Mouse (Mus musculus): ENCODE results near the gene Id1. TPM values are rescaled to one million over a fixed set of nuclear protein-coding genes. Genes with fewer than 3 reads are reported as not detected.

The Id1 gene
- polyA plus RNA-seq, 1 experiment from 2014 or later = 109 TPM

DNA sequence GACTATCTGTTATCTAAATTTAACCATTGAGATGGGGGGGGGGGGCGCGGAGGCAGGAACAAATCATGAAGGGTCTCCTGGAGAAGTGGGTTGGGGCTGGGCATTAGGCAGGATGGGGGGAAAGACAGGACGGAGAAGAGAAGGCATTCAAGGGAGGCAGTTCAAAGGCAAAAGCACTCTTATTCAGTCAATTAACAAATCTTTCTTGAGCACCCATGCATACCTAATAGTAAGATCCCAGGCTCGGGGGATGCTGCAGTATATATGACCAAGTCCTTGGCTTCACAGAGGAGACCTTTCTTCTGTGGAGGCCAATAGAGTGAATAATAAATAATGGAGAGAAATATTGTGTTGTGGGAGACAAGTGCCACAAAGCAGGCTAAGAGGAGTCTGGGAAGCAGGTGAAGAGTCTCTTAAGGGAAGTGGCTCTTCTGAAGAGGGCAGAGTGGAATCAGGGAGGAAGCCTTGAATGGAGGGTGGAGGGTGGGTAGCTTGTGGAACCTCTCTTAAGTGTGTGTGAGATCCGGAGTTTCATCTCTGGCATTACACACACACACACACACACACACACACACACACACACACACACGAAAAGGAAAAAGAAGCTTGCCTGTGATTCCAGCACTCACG is 29.1 kb downstream of the Id1 start:
- Histone ChIP-seq H3K27ac (ENCODE audit: low read depth) (no peak overlapping the region), H3K9ac (ENCODE audit: low read length) (no peak overlapping the region), H3K4me2 (ENCODE audit: low read length) (peak overlapping the region; percentile 38), H3K4me3 (ENCODE audit: low read depth, low read length) (no peak overlapping the region), H3K4me1 (replicated peaks; ENCODE audit: control insufficient read depth, insufficient read depth, low read length) (peaks cover 21% of the 10 kb centered on the region), H3K9me3 (ENCODE audit: control insufficient read depth, low read length) (no peaks in the 10 kb centered on the region), H3K36me3 (ENCODE audit: control insufficient read depth, insufficient read depth, low read length) (no peaks in the 10 kb centered on the region), H3K27me3 (replicated peaks; ENCODE audit: control insufficient read depth, insufficient read depth, low read length) (no peaks in the 10 kb centered on the region)
- no peak for ATAC-seq (replicated peaks; ENCODE audit: low FRiP score, low TSS enrichment, low read depth)
- 37% methylated on average over 7 of the region's 7 CpGs for WGBS
- DNase-seq (ENCODE audit: low spot score) = no peak

DNA sequence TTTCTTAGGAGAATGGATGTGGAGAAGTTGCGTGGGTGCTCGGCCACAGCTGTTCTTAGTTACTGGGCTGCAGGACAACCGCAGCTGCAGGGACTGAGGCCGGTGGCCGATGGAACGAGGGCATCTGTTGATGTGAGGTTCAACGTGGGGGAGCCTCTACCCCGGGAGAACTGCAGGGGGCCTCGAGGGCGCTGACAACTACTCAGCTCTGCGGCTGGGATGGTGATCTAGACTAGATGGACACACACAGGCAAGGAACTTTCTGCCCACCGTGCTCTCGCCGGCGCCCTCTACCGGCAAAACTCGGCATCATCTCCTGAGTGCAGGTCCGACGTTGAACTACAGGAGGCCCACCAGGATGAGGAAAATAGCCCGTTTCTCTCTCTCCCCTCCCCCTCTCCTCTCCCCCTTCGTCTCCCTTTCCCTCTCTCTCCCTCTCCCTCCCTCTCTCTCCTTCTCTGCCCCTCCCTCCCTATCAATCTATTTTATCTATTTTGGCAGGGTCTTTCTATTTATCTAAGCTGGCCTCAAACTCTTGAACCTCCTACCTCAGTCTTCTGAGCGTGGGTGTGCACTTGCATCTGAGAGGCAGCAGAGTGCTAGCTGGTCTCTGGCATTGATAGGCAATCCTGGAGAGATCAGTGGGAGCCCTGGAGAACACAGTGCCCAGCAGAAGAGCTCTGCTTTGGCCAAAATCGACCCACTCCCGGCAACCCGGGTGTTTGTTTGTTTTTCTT is 30.5 kb downstream of the Id1 start:
- no peaks in the 10 kb centered on the region for H3K9me3 ChIP-seq (ENCODE audit: control insufficient read depth, low read length)
- no peak overlapping the region for H3K27ac ChIP-seq (ENCODE audit: low read depth)
- peak; percentile 51 for ATAC-seq (replicated peaks; ENCODE audit: low FRiP score, low TSS enrichment, low read depth)
- H3K4me2 ChIP-seq (ENCODE audit: low read length) = peak overlapping the region; percentile 25; the same call in 1 of the 2 replicates
- H3K36me3 ChIP-seq (ENCODE audit: control insufficient read depth, insufficient read depth, low read length) = no peaks in the 10 kb centered on the region
- peaks cover 21% of the 10 kb centered on the region for H3K4me1 ChIP-seq (replicated peaks; ENCODE audit: control insufficient read depth, insufficient read depth, low read length)
- H3K27me3 ChIP-seq (replicated peaks; ENCODE audit: control insufficient read depth, insufficient read depth, low read length) = no peaks in the 10 kb centered on the region
- no peak overlapping the region for H3K4me3 ChIP-seq (ENCODE audit: low read depth, low read length)
- no peak overlapping the region for H3K9ac ChIP-seq (ENCODE audit: low read length)
- WGBS = 18% methylated on average over 23 of the region's 25 CpGs
- peak; percentile 98 for DNase-seq (ENCODE audit: low spot score)

GRCm38 (mm10) chr2:152767618-152768271 is 31.7 kb downstream of the Id1 start:
- Histone ChIP-seq H3K4me3 (ENCODE audit: low read depth, low read length) (no peak overlapping the region), H3K9me3 (ENCODE audit: control insufficient read depth, low read length) (no peaks in the 10 kb centered on the region), H3K4me1 (replicated peaks; ENCODE audit: control insufficient read depth, insufficient read depth, low read length) (peaks cover 21% of the 10 kb centered on the region), H3K27ac (ENCODE audit: low read depth) (no peak overlapping the region), H3K4me2 (ENCODE audit: low read length) (no peak overlapping the region), H3K27me3 (replicated peaks; ENCODE audit: control insufficient read depth, insufficient read depth, low read length) (no peaks in the 10 kb centered on the region), H3K36me3 (ENCODE audit: control insufficient read depth, insufficient read depth, low read length) (no peaks in the 10 kb centered on the region), H3K9ac (ENCODE audit: low read length) (no peak overlapping the region)
- WGBS = 49% methylated on average over 12 of the region's 12 CpGs
- peak; percentile 68 for DNase-seq (ENCODE audit: low spot score)
- ATAC-seq (replicated peaks; ENCODE audit: low FRiP score, low TSS enrichment, low read depth) = 0 out of 2 replicates have a peak, but pooled peaks have one; percentile 37

DNA sequence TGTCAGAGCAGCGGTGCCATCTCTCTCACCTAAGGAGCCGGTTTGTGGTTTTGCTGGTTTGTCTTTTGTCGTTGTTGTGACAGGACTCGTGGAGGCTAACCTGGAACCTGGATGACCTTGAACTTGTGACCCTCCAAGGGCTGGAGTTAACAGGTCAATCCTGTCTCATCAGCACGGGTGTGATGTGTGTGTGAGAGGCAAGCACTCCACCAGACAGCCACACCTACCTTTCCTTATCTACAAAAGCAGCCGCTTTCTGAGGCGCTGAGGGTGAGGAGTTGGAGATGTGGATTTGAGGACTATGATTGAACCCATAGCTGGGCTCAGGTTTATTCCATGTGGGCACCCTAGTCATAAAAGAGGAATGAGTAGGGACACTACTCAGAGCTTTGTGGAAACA is 33.6 kb downstream of the Id1 start:
- H3K4me1 ChIP-seq (replicated peaks; ENCODE audit: control insufficient read depth, insufficient read depth, low read length) = peaks cover 13% of the 10 kb centered on the region
- no peak overlapping the region for H3K27ac ChIP-seq (ENCODE audit: low read depth)
- no peak overlapping the region for H3K4me2 ChIP-seq (ENCODE audit: low read length)
- H3K27me3 ChIP-seq (replicated peaks; ENCODE audit: control insufficient read depth, insufficient read depth, low read length) = no peaks in the 10 kb centered on the region
- no peak overlapping the region for H3K9ac ChIP-seq (ENCODE audit: low read length)
- no peak overlapping the region for H3K4me3 ChIP-seq (ENCODE audit: low read depth, low read length)
- no peaks in the 10 kb centered on the region for H3K9me3 ChIP-seq (ENCODE audit: control insufficient read depth, low read length)
- no peaks in the 10 kb centered on the region for H3K36me3 ChIP-seq (ENCODE audit: control insufficient read depth, insufficient read depth, low read length)
- 74% methylated on average over 7 of the region's 7 CpGs for WGBS
- DNase-seq (ENCODE audit: low spot score) = no peak
- no peak for ATAC-seq (replicated peaks; ENCODE audit: low FRiP score, low TSS enrichment, low read depth)

DNA sequence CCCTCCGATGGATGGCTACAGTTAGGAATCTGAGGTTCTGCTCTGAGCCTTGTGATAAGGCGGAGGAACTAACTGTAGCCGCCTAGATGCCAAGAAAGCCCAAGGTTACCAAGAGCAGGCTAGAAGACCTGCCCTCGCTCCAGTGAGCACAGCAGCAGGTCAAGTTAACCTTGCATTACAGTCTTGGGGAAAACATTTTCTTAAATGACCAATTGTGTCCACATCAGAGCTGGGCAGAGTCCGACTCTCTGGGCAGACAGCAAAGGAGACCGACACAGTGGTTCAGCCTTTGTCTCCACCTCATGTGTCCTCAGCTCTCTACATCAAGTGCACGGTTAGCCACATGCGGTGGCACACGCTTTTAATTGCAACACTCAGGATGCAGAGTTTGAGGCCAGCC is 35.5 kb downstream of the Id1 start:
- H3K4me1 ChIP-seq (replicated peaks; ENCODE audit: control insufficient read depth, insufficient read depth, low read length) = peaks cover under 1% of the 10 kb centered on the region; the same call in 1 of the 2 replicates
- no peaks in the 10 kb centered on the region for H3K36me3 ChIP-seq (ENCODE audit: control insufficient read depth, insufficient read depth, low read length)
- no peak overlapping the region for H3K4me3 ChIP-seq (ENCODE audit: low read depth, low read length)
- no peak overlapping the region for H3K4me2 ChIP-seq (ENCODE audit: low read length)
- no peak for ATAC-seq (replicated peaks; ENCODE audit: low FRiP score, low TSS enrichment, low read depth)
- 91% methylated on average over 9 of the region's 9 CpGs for WGBS
- no peaks in the 10 kb centered on the region for H3K9me3 ChIP-seq (ENCODE audit: control insufficient read depth, low read length)
- no peak for DNase-seq (ENCODE audit: low spot score)
- no peak overlapping the region for H3K27ac ChIP-seq (ENCODE audit: low read depth)
- H3K9ac ChIP-seq (ENCODE audit: low read length) = no peak overlapping the region
- H3K27me3 ChIP-seq (replicated peaks; ENCODE audit: control insufficient read depth, insufficient read depth, low read length) = no peaks in the 10 kb centered on the region

DNA sequence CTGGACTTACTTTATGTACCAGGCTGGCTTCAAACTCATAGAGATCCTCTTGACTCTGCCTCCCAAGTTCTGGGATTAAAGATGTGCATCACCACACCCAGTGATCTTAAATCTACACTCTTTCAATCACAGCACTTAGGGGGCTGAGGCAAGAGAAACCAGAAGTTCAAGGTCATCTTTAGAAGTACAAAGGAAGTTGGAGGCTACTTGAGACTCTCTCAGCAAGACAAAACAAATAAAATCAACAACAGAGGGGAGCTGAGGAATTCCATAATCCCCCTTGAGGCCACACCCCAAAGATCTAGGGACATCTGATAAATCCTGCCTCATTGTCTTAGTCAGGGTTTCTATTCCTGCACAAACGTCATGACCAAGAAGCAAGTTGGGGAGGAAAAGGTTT is 36.2 kb downstream of the Id1 start:
- Histone ChIP-seq H3K27me3 (replicated peaks; ENCODE audit: control insufficient read depth, insufficient read depth, low read length) (no peaks in the 10 kb centered on the region), H3K27ac (ENCODE audit: low read depth) (no peak overlapping the region), H3K4me3 (ENCODE audit: low read depth, low read length) (no peak overlapping the region), H3K9ac (ENCODE audit: low read length) (no peak overlapping the region), H3K4me1 (replicated peaks; ENCODE audit: control insufficient read depth, insufficient read depth, low read length) (no peaks in the 10 kb centered on the region), H3K4me2 (ENCODE audit: low read length) (no peak overlapping the region), H3K9me3 (ENCODE audit: control insufficient read depth, low read length) (no peaks in the 10 kb centered on the region), H3K36me3 (ENCODE audit: control insufficient read depth, insufficient read depth, low read length) (no peaks in the 10 kb centered on the region)
- no peak for ATAC-seq (replicated peaks; ENCODE audit: low FRiP score, low TSS enrichment, low read depth)
- WGBS = 19% methylated on average over 1 of the region's 1 CpGs
- DNase-seq (ENCODE audit: low spot score) = no peak

- H3K4me2 ChIP-seq (ENCODE audit: low read length) = no peak overlapping the region
- 77% methylated on average over 4 of the region's 4 CpGs for WGBS
- H3K27ac ChIP-seq (ENCODE audit: low read depth) = no peak overlapping the region
- H3K27me3 ChIP-seq (replicated peaks; ENCODE audit: control insufficient read depth, insufficient read depth, low read length) = no peaks in the 10 kb centered on the region
- ATAC-seq (replicated peaks; ENCODE audit: low FRiP score, low TSS enrichment, low read depth) (no peak), DNase-seq (ENCODE audit: low spot score) (no peak)
- no peaks in the 10 kb centered on the region for H3K4me1 ChIP-seq (replicated peaks; ENCODE audit: control insufficient read depth, insufficient read depth, low read length)
- no peak overlapping the region for H3K9ac ChIP-seq (ENCODE audit: low read length)
- no peak overlapping the region for H3K4me3 ChIP-seq (ENCODE audit: low read depth, low read length)
- H3K9me3 ChIP-seq (ENCODE audit: control insufficient read depth, low read length) = no peaks in the 10 kb centered on the region
- H3K36me3 ChIP-seq (ENCODE audit: control insufficient read depth, insufficient read depth, low read length) = peaks cover 5% of the 10 kb centered on the region; the same call in 1 of the 2 replicates
These were observed 39.3 kb downstream of the Id1 start for GRCm38 (mm10) chr2:152775357-152775756.

DNA sequence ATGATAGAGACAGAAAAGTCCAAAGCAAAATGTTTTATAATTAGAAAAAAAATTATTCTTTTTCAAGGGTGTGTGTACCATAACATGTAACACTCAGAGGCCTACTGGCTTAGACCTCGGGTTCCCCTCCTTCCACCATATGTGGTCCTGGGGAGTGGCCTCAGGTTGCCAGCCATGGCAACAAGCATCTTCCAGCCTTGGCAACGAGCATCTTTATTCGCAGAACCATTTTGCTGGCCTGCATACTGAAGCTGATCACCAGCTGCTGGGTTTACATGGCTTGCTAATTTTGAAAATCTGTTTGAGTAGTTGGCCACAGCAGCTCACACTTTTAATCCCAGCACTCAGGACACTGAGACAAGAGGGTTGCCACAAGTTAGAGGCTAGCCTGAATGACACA is 40.0 kb downstream of the Id1 start:
- Histone ChIP-seq H3K4me2 (ENCODE audit: low read length) (no peak overlapping the region), H3K4me1 (replicated peaks; ENCODE audit: control insufficient read depth, insufficient read depth, low read length) (no peaks in the 10 kb centered on the region), H3K27me3 (replicated peaks; ENCODE audit: control insufficient read depth, insufficient read depth, low read length) (no peaks in the 10 kb centered on the region), H3K9me3 (ENCODE audit: control insufficient read depth, low read length) (no peaks in the 10 kb centered on the region), H3K4me3 (ENCODE audit: low read depth, low read length) (no peak overlapping the region), H3K36me3 (ENCODE audit: control insufficient read depth, insufficient read depth, low read length) (peaks cover 9% of the 10 kb centered on the region; the same call in 1 of the 2 replicates), H3K9ac (ENCODE audit: low read length) (no peak overlapping the region), H3K27ac (ENCODE audit: low read depth) (no peak overlapping the region)
- DNase-seq (ENCODE audit: low spot score) (no peak), ATAC-seq (replicated peaks; ENCODE audit: low FRiP score, low TSS enrichment, low read depth) (no peak)
- WGBS = 82% methylated on average over 3 of the region's 3 CpGs
